ENCODE assay signal across 13 mouse cellular contexts in genomic region chr9:47307125-47307751, GRCm38 (mm10).
A peak's percentile ranks its signal among the peaks of the same experiment; 100 is the strongest.
DNase-seq lines count a peak whose midpoint lies in the region; ATAC-seq and TF ChIP-seq lines count a peak whose summit lies in the region.
"Had no signal": no experiment of that assay in that cellular context is flagged by ENCODE, and none has a peak within 500 bp of the region (broad histone marks: within the 10 kb centered on the region; RNA-seq: fewer than 3 reads in every experiment).

No protein-coding gene starts in this region.

- intact Hi-C loops in left cerebral cortex, postnatal 4 days (cut with DNase I): no loop called here

- H3K4me2 ChIP-seq in midbrain, postnatal 0 days (ENCODE audit: low read depth, low read length, poor library complexity, severe bottlenecking): no peak overlapping the region
- no peak overlapping the region for H3K4me2 ChIP-seq in kidney, embryonic 16.5 days (replicated peaks; ENCODE audit: low read depth, low read length)

- H3K9me3 ChIP-seq in midbrain, postnatal 0 days (ENCODE audit: low read length): no peaks in the 10 kb centered on the region
- H3K9me3 ChIP-seq in kidney, embryonic 16.5 days (ENCODE audit: low read length): no peaks in the 10 kb centered on the region; the same call in 1 of the 2 replicates

- TF ChIP-seq CTCF in midbrain, postnatal 0 days (IDR thresholded peaks at IDR 0.05): no peak

- no peaks in the 10 kb centered on the region for H3K27me3 ChIP-seq in midbrain, postnatal 0 days (ENCODE audit: insufficient read depth, low read length)
- no peaks in the 10 kb centered on the region for H3K27me3 ChIP-seq in kidney, embryonic 16.5 days (ENCODE audit: insufficient read depth, low read length)

- H3K36me3 ChIP-seq in midbrain, postnatal 0 days (ENCODE audit: insufficient read depth, low read length): no peaks in the 10 kb centered on the region
- no peaks in the 10 kb centered on the region for H3K36me3 ChIP-seq in kidney, embryonic 16.5 days (ENCODE audit: insufficient read depth, low read length)

- H3K4me1 ChIP-seq in midbrain, postnatal 0 days (ENCODE audit: insufficient read depth, low read length): no peaks in the 10 kb centered on the region
- no peaks in the 10 kb centered on the region for H3K4me1 ChIP-seq in kidney, embryonic 16.5 days (ENCODE audit: insufficient read depth, low read length)

- H3K9ac ChIP-seq in midbrain, postnatal 0 days (replicated peaks; ENCODE audit: low read length, poor library complexity, severe bottlenecking): no peak overlapping the region
- H3K9ac ChIP-seq in kidney, embryonic 16.5 days (replicated peaks; ENCODE audit: low read length): no peak overlapping the region
- H3K9ac ChIP-seq: liver, embryonic 14.5 days had no signal

- ATAC-seq in midbrain, postnatal 0 days (ENCODE audit: low FRiP score): no peak; the same call in 1 of the 2 replicates
- no peak for ATAC-seq in kidney, embryonic 16.5 days (ENCODE audit: low FRiP score, low TSS enrichment)
- no peak for ATAC-seq in erythroid progenitor cell, adult 5-6 weeks (replicated peaks; ENCODE audit: low FRiP score, poor library complexity, severe bottlenecking)

- peak; percentile 30 for DNase-seq in adrenal gland, postnatal 25 days
- DNase-seq in adrenal gland, adult 2 months: no peak
- DNase-seq in left cerebral cortex, postnatal 4 days: peak; percentile 95
- no peak for DNase-seq in left cerebral cortex, adult 11 months (ENCODE audit: low spot score)
- peak; percentile 98 to 100 for DNase-seq in cerebellum, postnatal 14 days
- DNase-seq in midbrain, postnatal 0 days (ENCODE audit: low spot score): peak; percentile 74
- DNase-seq: gastrocnemius, adult 2 months; heart, postnatal 4 days; kidney, postnatal 10 days had no signal

- no peak overlapping the region for H3K4me3 ChIP-seq in midbrain, postnatal 0 days (ENCODE audit: low read depth, low read length)
- H3K4me3 ChIP-seq in kidney, embryonic 16.5 days (ENCODE audit: low read length): no peak overlapping the region
- H3K4me3 ChIP-seq: gastrocnemius, adult 2 months had no signal

- 82% methylated on average over 7 of the region's 7 CpGs for WGBS in midbrain, postnatal 0 days
- WGBS in kidney, embryonic 16.5 days: 87% methylated on average over 7 of the region's 7 CpGs

- no peak overlapping the region for H3K27ac ChIP-seq in midbrain, postnatal 0 days (ENCODE audit: low read depth, low read length)
- no peak overlapping the region for H3K27ac ChIP-seq in kidney, embryonic 16.5 days (ENCODE audit: low read length)
- H3K27ac ChIP-seq: gastrocnemius, adult 2 months; liver, embryonic 14.5 days; macrophage had no signal

Comparison
In these comparisons a context has a peak if more than half of its experiments do, and no peak if none do; other contexts are left out.
1. DNase-seq: peak in adrenal gland, postnatal 25 days (single experiment), left cerebral cortex, postnatal 4 days (single experiment), cerebellum, postnatal 14 days (2 of 2) and midbrain, postnatal 0 days (single experiment); none in adrenal gland, adult 2 months (single experiment) and left cerebral cortex, adult 11 months (single experiment).